Mouse (Mus musculus): ENCODE data around the gene Rnf169.
"Not testable (repeated sequence)": the region's sequence is repeated elsewhere in the genome, so short reads cannot be mapped to it uniquely, and the experiment has no call there.

Gene Rnf169

GRCm38 (mm10) chr7:99979546-99980131 is 609 bp downstream of the Rnf169 start:
- peak; percentile 58 to 67 for DNase-seq (ENCODE audit: low spot score in 2 of 2)

- DNase-seq (ENCODE audit: low spot score in 2 of 2), result no peak
Observed at GRCm38 (mm10) chr7:99979081-99979480, 1.2 kb downstream of the Rnf169 start.

GRCm38 (mm10) chr7:99978041-99978440 is 2.2 kb downstream of the Rnf169 start:
- DNase-seq (ENCODE audit: low spot score in 2 of 2), result no peak

GRCm38 (mm10) chr7:99975819-99976575 is 4.3 kb downstream of the Rnf169 start:
- DNase-seq (ENCODE audit: low spot score in 2 of 2), result no peak

GRCm38 (mm10) chr7:99974208-99974970 is 5.9 kb downstream of the Rnf169 start:
- DNase-seq (ENCODE audit: low spot score in 2 of 2), result no peak

GRCm38 (mm10) chr7:99972912-99973311 is 7.3 kb downstream of the Rnf169 start:
- DNase-seq (ENCODE audit: low spot score in 2 of 2), result not testable (repeated sequence)

GRCm38 (mm10) chr7:99971926-99972325 is 8.3 kb downstream of the Rnf169 start:
- no peak for DNase-seq (ENCODE audit: low spot score in 2 of 2)

- DNase-seq (ENCODE audit: low spot score in 2 of 2), result no peak
Observed at GRCm38 (mm10) chr7:99969151-99969550, 11.1 kb downstream of the Rnf169 start.

GRCm38 (mm10) chr7:99966011-99966721 is 14.1 kb downstream of the Rnf169 start:
- DNase-seq (ENCODE audit: low spot score in 2 of 2), result no peak

- DNase-seq (ENCODE audit: low spot score in 2 of 2), result no peak
Observed at GRCm38 (mm10) chr7:99965020-99965841, 15.0 kb downstream of the Rnf169 start.

GRCm38 (mm10) chr7:99963237-99963860 is 16.9 kb downstream of the Rnf169 start:
- no peak for DNase-seq (ENCODE audit: low spot score in 2 of 2)

- no peak for DNase-seq (ENCODE audit: low spot score in 2 of 2)
Observed at GRCm38 (mm10) chr7:99962536-99963236, 17.6 kb downstream of the Rnf169 start.

- no peak for DNase-seq (ENCODE audit: low spot score in 2 of 2)
Observed at GRCm38 (mm10) chr7:99961518-99961917, 18.7 kb downstream of the Rnf169 start.

- not testable (repeated sequence) for DNase-seq (ENCODE audit: low spot score in 2 of 2)
Observed at GRCm38 (mm10) chr7:99960571-99960970, 19.7 kb downstream of the Rnf169 start.

- DNase-seq (ENCODE audit: low spot score in 2 of 2), result no peak
Observed at GRCm38 (mm10) chr7:99957226-99957965, 22.9 kb downstream of the Rnf169 start.

GRCm38 (mm10) chr7:99956095-99956494 is 24.2 kb downstream of the Rnf169 start:
- DNase-seq (ENCODE audit: low spot score in 2 of 2), result no peak

- DNase-seq (ENCODE audit: low spot score in 2 of 2), result no peak
Observed at GRCm38 (mm10) chr7:99954212-99954611, 26.0 kb downstream of the Rnf169 start.

- DNase-seq (ENCODE audit: low spot score in 2 of 2), result no peak
Observed at GRCm38 (mm10) chr7:99953442-99954098, 26.7 kb downstream of the Rnf169 start.

- no peak for DNase-seq (ENCODE audit: low spot score in 2 of 2)
Observed at GRCm38 (mm10) chr7:99947329-99947728, 32.9 kb downstream of the Rnf169 start.

Measured in spleen, postnatal 10 days (tissue).